Mouse (Mus musculus) embryo, embryonic 11.5 days (tissue): ENCODE measurements around the gene Ube3b.
A peak's percentile ranks its signal among the peaks of the same experiment; 100 is the strongest.

Experiments
- DNase-seq: peaks from one replicate; pipeline ENCODE4 v3.0.0-alpha.2; 2012; ENCODE audit warnings: low read depth, low spot score

Ube3b gene

DNA sequence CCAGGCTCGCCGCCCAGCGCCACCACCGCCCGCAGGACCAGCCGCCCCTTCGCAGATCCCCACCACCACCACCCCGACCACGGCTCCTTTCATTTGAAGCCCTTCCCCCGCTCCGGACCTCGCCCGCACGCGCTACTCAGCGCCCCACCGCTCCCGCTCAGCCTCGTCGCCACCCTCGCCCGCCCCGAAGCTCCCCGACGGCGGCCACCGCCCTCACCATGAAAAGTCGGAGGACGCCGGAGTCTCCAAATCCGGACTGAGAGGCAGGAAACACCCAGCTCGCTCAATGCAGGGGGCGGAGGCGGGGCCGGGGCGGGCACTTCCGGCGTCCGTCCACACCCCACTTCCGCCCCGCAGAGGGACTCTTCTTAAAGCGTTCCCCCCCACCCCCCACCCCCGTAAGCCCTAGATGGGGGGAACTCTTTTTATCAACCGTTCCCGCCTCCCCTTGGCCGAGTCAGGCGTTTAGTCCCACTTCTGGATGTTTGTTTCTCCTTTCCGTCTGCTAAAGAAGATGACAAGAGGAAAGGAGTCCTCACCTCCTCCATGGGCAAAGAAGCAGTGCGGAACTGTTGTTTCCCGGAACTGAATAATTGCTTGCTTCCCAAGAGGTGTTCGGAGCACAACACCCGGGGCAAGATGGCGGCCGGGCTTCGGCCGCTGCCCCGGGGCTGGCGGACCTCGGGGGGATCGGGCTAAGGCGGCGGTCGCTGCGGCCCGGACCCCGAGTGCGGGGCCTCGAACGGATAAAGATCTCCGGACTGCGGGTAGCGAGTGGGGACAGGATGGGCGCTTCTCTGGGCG is at the start of gene Ube3b, which contains the start of gene Kctd10:
Gene Ube3b, plus strand, starts transcription at position 399 of the 804 bp plus-strand sequence.
Gene Kctd10, minus strand, starts transcription at position 300 of the 804 bp plus-strand sequence.
- DNase-seq = peak; percentile 88

DNA sequence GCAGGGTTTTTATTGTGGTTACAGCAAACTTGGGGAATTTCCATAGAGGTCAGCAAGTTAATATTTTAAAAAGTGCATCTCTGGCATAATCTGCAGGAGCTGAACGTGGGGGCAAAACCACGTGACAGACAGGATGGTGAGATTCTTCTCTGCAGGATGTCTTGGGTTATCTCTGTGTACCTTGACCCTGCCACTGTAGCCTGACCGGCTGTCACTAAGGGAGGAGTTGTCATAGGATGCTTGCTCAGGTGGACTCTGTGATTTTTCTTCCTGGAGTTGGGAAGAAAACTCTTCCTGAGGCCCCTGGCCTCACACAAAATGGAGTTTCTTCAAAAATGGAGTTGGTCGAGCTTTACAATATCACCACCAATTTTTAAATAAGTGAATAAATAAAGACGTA is 37.4 kb upstream of the Ube3b start:
- no peak for DNase-seq

DNA sequence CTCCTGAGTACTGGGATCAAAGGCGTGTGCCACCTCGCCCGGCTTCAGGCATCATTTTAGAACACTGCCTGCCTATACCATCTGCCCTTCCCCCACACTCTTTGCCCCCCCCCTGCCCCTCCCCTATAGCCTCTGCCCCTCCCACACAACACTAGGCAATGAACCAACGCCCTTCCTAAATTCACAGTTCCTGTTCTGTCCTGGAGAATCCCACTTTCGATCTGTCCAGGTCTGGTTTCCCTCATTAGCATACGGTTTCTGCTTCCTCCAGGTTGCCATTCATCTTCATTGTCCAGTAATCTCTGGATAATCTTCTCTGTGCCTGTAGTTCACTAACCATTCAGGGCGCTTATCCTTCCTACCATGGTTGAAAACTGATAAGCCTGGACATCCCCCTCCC is 36.8 kb upstream of the Ube3b start:
- DNase-seq = no peak

- no peak for DNase-seq
Measured at GRCm38 (mm10) chr5:114345538-114345937, 34.9 kb upstream of the Ube3b start.

GRCm38 (mm10) chr5:114347005-114347404 is 33.4 kb upstream of the Ube3b start:
- DNase-seq = no peak

DNA sequence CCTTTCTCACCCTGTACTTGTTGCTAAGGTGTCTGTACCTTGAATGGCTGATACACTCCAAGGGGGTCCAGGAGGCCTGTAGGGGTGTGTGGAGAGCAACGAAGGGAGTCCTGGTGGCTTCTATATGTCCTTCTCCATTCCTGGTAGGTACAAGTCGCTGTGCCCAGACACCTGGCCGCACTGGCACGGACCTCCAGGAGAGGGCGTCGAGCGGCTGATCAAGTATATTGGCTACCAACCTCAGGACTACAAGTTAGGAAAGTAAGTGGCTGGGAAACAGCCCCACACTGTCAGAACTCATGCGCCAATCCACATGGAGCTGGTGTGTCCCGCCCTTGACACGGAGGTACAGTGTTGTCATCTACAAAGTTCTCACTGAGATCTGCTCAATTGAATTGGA is 28.9 kb upstream of the Ube3b start:
- DNase-seq = no peak

DNA sequence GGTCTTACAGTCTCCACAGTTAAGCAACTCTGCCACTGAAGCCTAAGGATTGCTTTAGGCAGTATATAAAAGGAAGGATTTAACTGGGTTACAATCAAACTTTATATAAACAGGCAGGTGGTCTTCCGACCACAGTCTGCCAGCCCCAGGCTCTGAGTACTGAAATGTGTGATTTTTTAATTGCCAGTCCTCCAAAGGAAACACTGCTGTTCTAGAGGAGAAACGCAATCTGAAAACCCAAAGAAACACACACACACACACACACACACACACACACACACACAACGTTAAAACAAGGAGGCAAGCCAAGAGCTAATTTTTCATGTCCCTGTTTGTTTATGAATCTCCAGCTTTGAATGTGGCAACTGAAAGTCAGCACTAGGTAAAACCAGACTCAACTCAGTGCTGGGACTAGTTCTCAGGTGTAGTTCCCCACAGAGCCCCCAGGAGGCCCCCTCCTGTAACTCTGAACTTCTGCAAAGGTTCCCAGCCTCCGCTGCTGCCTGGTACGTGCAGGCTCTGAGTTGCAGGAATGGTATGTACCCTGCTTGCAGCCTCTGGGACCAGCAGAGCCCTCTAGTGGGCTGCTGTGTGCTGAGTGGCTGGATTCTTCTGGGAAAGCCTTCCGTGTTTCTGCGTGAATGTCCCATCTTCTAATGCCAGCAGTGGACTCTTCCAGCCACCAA is 24.0 kb upstream of the Ube3b start:
- peak; percentile 56 for DNase-seq

DNA sequence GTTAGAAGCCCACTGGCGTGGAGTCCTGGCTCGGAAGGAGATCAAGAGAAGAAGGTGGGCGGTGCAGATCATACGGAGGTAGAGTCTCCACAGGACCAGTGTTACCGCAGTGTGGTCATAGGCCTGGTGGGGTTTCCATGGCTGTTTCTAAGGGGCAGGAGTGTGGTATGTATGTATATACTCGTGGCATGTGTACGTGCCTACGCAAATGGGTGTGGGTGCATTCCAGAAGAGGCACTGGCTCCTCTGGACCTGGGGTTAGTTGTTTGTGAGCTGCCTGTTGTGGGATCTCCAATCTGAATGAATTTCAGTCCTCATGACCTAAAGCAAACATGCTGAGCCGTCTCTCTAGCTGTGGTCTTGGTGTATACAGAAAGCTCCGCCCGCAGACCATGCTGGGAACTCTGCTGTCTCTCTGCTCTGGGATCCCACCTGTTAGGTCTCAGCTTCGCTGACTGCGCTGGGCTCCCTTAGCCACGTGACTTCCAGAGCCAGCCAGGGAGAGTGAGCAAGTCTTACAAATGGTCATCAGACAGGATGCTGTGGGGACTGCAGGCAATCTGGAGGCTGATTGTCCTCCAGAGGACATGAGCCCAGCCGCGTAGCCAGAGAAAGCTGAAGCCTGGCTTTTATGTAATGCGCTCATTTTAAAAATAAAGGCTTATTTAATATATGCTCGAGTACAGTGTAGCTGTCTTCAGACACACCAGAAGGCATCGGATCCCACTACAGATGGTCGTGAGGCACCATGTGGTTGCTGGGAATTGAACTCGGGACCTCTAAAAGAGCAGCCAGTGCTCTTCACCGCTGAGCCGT is 23.3 kb upstream of the Ube3b start:
- DNase-seq = no peak

DNA sequence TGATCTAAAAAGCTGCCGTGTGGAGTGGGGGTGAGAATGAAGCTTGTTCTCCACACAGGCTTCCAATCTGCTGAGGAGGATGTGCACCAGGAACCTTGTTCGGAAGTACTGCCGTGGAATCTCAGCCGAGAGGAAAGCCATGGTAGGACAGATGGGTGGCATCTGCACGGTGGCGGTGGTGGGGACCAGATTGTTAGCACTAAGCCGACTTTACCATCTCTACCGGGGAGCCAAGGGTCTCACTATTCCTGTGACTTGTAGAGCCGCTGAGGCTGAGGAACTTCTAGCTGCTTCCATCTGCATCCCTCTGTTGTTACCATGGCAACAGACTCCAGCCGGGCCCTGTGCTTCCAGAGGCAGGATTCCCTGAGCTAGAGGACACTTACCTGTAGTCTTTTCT is 21.6 kb upstream of the Ube3b start:
- no peak for DNase-seq

- no peak for DNase-seq
Measured at GRCm38 (mm10) chr5:114359586-114359985, 20.8 kb upstream of the Ube3b start.

GRCm38 (mm10) chr5:114360968-114361367 is 19.4 kb upstream of the Ube3b start:
- no peak for DNase-seq

DNA sequence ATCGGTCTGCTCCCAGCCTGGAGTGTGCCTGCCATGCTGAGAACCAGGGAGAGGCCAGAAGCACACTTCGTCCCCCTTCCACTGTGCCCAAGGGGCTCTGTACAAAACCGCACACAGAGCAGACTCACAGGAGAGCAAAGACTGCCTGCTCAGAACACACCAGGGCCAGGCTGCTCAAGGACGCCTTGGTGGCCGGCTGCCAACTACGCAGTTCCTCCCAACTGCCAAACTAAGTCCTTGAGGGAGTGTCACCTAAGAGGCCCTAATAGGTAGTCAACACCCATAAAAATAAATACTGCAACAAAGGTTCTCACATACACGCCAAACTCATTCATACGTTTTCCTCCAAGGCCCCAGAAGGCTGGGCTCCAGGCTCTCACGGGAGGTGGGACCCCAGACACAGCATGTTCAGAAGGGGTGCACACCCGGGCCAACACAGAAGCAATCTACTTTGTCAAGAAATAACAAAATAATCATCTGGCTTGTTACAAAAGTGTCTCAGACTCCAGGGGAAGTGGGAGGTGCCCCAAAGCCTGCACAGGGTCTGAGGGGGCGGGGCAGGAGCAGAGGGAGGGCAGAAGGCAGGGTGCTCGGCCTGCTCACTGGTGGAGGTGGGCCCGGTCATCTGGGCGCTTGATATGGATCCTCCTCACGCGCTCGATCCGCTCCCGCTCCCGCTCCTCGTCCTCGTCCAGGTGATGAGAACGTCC is 15.2 kb upstream of the Ube3b start:
- no peak for DNase-seq

DNA sequence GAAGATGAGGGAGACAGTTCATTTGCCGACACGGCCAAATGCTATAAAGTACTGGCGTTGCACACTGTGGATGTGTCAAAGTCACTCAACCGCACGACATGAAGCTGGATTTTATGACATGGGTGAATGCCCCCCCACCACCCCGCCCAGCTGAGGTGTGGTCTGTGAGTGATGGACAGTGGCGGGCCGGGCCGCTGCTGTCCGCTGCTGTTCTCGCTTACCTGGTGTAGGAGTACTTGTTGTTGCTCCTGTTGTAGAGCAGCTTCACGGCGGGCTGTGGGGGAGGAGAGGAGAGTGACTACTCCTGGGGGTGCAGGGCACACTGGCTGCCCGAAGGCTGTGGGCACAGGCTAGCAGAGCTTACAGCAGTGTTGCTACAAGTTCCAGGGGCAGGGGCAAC is 12.3 kb upstream of the Ube3b start:
- DNase-seq = no peak

- no peak for DNase-seq
Measured at GRCm38 (mm10) chr5:114368803-114369496, 11.5 kb upstream of the Ube3b start.

DNA sequence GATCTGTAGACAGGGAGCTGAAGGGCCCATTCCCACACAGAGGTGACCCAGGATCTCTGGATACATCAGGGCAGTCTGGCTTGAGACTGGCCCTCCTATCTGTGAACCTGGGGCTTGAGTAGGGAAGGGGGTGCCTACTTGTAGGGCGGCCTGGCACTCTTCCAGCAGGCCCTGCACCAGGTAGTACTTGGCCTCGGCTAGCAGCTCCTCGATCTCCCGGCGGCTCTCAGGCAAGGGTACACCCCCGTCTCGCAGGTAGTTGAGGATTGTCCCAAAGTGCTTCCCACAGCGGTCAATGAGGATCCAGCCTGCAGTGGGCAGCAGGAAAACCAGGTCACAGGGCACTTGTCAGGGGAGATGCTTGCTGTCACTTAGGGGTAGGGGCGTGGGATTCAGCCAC is 10.5 kb upstream of the Ube3b start:
- no peak for DNase-seq

GRCm38 (mm10) chr5:114370371-114370776 is 10.0 kb upstream of the Ube3b start:
- no peak for DNase-seq

GRCm38 (mm10) chr5:114371331-114371730 is 9.1 kb upstream of the Ube3b start:
- no peak for DNase-seq

- no peak for DNase-seq
Measured at GRCm38 (mm10) chr5:114371731-114372473, 8.5 kb upstream of the Ube3b start.

DNA sequence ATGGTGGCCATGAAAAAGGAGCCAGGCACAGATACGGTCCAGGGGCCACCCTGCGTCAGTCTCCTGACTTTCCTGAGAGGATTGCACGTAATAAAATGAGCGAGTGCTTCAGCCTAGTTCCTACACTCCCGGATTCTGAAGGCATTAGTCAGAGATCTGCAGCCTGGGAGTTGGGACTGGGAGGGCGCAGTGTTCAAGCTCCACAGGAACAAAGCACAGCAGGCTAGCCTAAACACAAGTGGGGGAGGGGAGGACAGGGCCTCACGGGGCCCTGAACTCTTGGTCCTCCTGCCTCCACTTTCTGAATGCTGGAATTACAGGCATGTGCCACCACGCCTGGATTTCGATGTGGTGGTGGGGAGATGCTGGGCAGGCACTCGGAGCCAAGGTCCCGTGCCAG is 7.8 kb upstream of the Ube3b start:
- DNase-seq = no peak

GRCm38 (mm10) chr5:114373174-114373573 is 7.2 kb upstream of the Ube3b start:
- no peak for DNase-seq
